Mouse (Mus musculus) cerebellum, adult 8-10 months (tissue): Measurements from ENCODE around the gene Washc3.

Source experiments
- DNase-seq: peaks from one replicate; pipeline ENCODE4 v3.0.0; 2022

Washc3 gene

DNA sequence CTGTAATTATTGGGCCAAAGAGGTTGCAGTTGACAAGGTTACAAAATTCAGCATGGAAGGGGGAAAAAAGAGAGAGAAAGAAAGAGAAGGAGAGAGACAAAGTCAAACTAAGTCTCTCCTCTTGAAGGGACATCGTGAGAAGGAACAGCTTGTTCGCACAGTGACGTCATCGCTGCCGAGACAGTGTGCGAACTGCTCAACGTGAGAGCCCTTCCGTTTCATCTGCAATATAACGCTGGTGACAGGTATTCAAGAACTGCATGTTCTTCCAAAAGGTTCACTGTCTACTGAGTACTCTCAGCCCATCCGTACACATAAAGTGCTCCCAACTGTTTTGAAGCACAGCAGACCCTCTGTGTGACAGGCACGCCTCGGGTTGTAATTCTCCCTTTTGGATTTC, 59.4 kb downstream of the Washc3 start:
- DNase-seq, result no peak

GRCm38 (mm10) chr10:88261186-88261585, 60.3 kb downstream of the Washc3 start:
- no peak for DNase-seq

- DNase-seq, result no peak
Measured at GRCm38 (mm10) chr10:88263383-88263782, 62.5 kb downstream of the Washc3 start.

- no peak for DNase-seq
Measured at GRCm38 (mm10) chr10:88274045-88274444, 73.2 kb downstream of the Washc3 start.

DNA sequence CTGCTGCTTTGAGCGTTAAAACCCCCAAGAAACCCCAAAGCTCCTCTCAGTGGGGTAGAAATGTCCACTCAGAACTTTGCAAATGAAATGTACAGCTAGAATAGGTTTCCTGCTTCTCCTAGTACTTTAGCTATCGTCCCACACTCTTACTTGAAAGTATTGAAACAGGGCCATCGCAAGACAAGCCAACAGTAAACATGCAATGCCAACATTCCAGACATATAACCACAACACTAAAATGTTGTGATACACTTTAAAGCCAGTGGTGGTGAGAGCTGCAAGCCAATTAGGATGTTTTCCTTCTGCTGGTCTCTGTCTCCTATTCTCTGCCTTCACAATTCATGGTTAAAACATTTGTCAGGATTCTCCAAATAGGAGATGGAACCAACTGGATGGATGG, 80.8 kb downstream of the Washc3 start:
- no peak for DNase-seq

DNA sequence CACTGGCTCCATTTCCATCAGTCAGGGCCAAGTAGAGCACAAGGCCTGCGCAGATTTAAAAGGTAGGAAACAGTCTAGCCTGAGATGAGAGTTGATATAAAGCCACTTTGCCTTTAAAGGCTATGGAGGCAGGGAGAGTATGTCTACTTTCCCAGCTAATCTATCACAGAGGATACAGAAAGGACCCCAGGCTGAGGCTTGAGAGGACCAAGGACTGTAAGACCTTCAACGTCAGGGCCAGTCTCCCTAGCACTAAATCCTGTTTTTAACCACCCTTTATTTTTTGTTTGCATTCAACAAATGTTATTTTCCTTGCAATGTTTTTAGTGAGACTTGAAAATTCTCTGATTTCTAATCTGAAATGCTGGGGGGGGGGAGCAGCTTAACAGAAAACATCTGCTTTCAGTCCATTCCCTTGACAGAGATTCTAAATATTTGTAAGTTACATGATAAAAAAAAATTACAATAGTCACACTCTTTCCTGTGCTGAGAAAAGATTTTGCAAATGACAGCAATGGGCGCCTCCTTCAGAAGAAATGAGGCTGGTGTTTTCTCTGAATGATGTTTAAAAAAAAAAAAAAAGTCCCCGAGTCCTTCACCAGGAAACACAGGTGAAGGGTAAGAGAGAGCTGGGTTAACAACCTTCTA, 83.6 kb downstream of the Washc3 start:
- DNase-seq, result no peak

- no peak for DNase-seq
Measured at GRCm38 (mm10) chr10:88287261-88287660, 86.4 kb downstream of the Washc3 start.

GRCm38 (mm10) chr10:88288061-88288460, 87.2 kb downstream of the Washc3 start:
- DNase-seq, result no peak

- no peak for DNase-seq
Measured at GRCm38 (mm10) chr10:88295091-88295490, 94.2 kb downstream of the Washc3 start.
